In genomic region chr11:67865100-67865499, GRCm38 (mm10) we compare ENCODE assay signal across 17 mouse cellular contexts. TPM values are rescaled to one million over a fixed set of nuclear protein-coding genes. Genes with fewer than 3 reads are reported as not detected.
DNase-seq lines count a peak whose midpoint lies in the region; ATAC-seq and TF ChIP-seq lines count a peak whose summit lies in the region.
"Had no signal": no experiment of that assay in that cellular context is flagged by ENCODE, and none has a peak within 500 bp of the region (broad histone marks: within the 10 kb centered on the region; RNA-seq: fewer than 3 reads in every experiment).

No protein-coding gene starts in this region.

- H3K9ac ChIP-seq in hindbrain, postnatal 0 days (replicated peaks; ENCODE audit: low read length), result no peak overlapping the region
- H3K9ac ChIP-seq in hindbrain, embryonic 12.5 days, result no peak overlapping the region
- H3K9ac ChIP-seq in CH12.LX (ENCODE audit: insufficient read depth, low read depth), result no peak overlapping the region
- no peak overlapping the region for H3K9ac ChIP-seq in intestine, postnatal 0 days (ENCODE audit: low read depth, low read length)
- H3K9ac ChIP-seq: kidney, embryonic 15.5 days; limb, embryonic 12.5 days; liver, embryonic 15.5 days; midbrain, embryonic 12.5 days had no signal

- no peaks in the 10 kb centered on the region for H3K4me1 ChIP-seq in hindbrain, postnatal 0 days (ENCODE audit: insufficient read depth, low read length)
- peaks cover 8% of the 10 kb centered on the region for H3K4me1 ChIP-seq in hindbrain, embryonic 12.5 days
- peaks cover 0 to 3% of the 10 kb centered on the region in 2 experiments; a peak in 1 of 4 replicates for H3K4me1 ChIP-seq in CH12.LX (ENCODE audit: control insufficient read depth in 1 of 2, insufficient read depth in 2 of 2)
- peaks cover 14% of the 10 kb centered on the region; the same call in 1 of the 2 replicates for H3K4me1 ChIP-seq in intestine, postnatal 0 days (replicated peaks; ENCODE audit: control insufficient read depth, insufficient read depth, low read length)
- peaks cover 13% of the 10 kb centered on the region for H3K4me1 ChIP-seq in limb, embryonic 10.5 days
- H3K4me1 ChIP-seq: liver, embryonic 15.5 days had no signal

- dilution Hi-C loops in CH12.LX (cut with MboI; ENCODE audit: extremely low pct_ligation_motif_present, extremely low pct_unique_long_range_greater_than_20kb, low sequenced_read_pairs), result no loop called here

- WGBS in hindbrain, postnatal 0 days, result 71% methylated on average over 5 of the region's 5 CpGs
- 72% methylated on average over 5 of the region's 5 CpGs for WGBS in hindbrain, embryonic 12.5 days
- 59% methylated on average over 5 of the region's 5 CpGs for WGBS in intestine, postnatal 0 days
- 72% methylated on average over 5 of the region's 5 CpGs for WGBS in limb, embryonic 10.5 days

- no peaks in the 10 kb centered on the region for H3K9me3 ChIP-seq in hindbrain, postnatal 0 days (ENCODE audit: low read length)
- no peaks in the 10 kb centered on the region for H3K9me3 ChIP-seq in hindbrain, embryonic 12.5 days (replicated peaks)
- H3K9me3 ChIP-seq in CH12.LX (replicated peaks; ENCODE audit: low read length), result no peaks in the 10 kb centered on the region
- H3K9me3 ChIP-seq in intestine, postnatal 0 days (ENCODE audit: control insufficient read depth), result no peaks in the 10 kb centered on the region
- H3K9me3 ChIP-seq in limb, embryonic 10.5 days (replicated peaks), result no peaks in the 10 kb centered on the region
- H3K9me3 ChIP-seq: forebrain, embryonic 10.5 days; kidney, embryonic 15.5 days; limb, embryonic 12.5 days; liver, embryonic 15.5 days; midbrain, embryonic 12.5 days had no signal

- H3K27me3 ChIP-seq in hindbrain, postnatal 0 days (ENCODE audit: insufficient read depth, low read length), result no peaks in the 10 kb centered on the region
- H3K27me3 ChIP-seq in hindbrain, embryonic 12.5 days, result no peaks in the 10 kb centered on the region
- H3K27me3 ChIP-seq in CH12.LX (replicated peaks), result peaks cover 19% of the 10 kb centered on the region
- no peaks in the 10 kb centered on the region for H3K27me3 ChIP-seq in intestine, postnatal 0 days (replicated peaks; ENCODE audit: control insufficient read depth, insufficient read depth, low read length)
- no peaks in the 10 kb centered on the region for H3K27me3 ChIP-seq in limb, embryonic 10.5 days (ENCODE audit: low read depth, poor library complexity, severe bottlenecking)
- H3K27me3 ChIP-seq: kidney, embryonic 15.5 days; midbrain, embryonic 12.5 days had no signal

- no peak for TF ChIP-seq POLR2A in CH12.LX (IDR thresholded peaks at IDR 0.05; ENCODE audit: low read depth, low read length)

- TF ChIP-seq RAD21 in CH12.LX (IDR thresholded peaks at IDR 0.05; ENCODE audit: low read depth, low read length), result peak; percentile 41

- H3K79me2 ChIP-seq in CH12.LX (replicated peaks; ENCODE audit: control insufficient read depth, extremely low read depth, insufficient read depth, poor library complexity, severe bottlenecking), result no peaks in the 10 kb centered on the region

- no peak overlapping the region for H3K27ac ChIP-seq in hindbrain, postnatal 0 days
- H3K27ac ChIP-seq in hindbrain, embryonic 12.5 days, result no peak overlapping the region
- no peak overlapping the region for H3K27ac ChIP-seq in CH12.LX (ENCODE audit: insufficient read depth, low read depth)
- peak overlapping the region; percentile 54; the same call in 1 of the 2 replicates for H3K27ac ChIP-seq in intestine, postnatal 0 days (ENCODE audit: low read depth, low read length)
- no peak overlapping the region for H3K27ac ChIP-seq in limb, embryonic 10.5 days
- H3K27ac ChIP-seq: forebrain, embryonic 10.5 days; kidney, embryonic 15.5 days; layer of hippocampus, adult 2 months; left cerebral cortex, adult 2 months; limb, embryonic 12.5 days; liver, embryonic 15.5 days; macrophage; midbrain, embryonic 12.5 days had no signal

- in situ Hi-C loops in CH12.LX (cut with MboI; ENCODE audit: low pct_ligation_motif_present, low pct_unique_long_range_greater_than_20kb, low sequenced_read_pairs), result no loop called here

- no peak for TF ChIP-seq EP300 in CH12.LX (IDR thresholded peaks at IDR 0.05; ENCODE audit: low read length)

- no peak overlapping the region for H3K4me3 ChIP-seq in hindbrain, postnatal 0 days (ENCODE audit: low read length)
- no peak overlapping the region for H3K4me3 ChIP-seq in hindbrain, embryonic 12.5 days
- H3K4me3 ChIP-seq in CH12.LX (replicated peaks in 1 of 3; ENCODE audit: low read depth in 2 of 3, low read length in 2 of 3, poor library complexity in 1 of 3), result no peak overlapping the region
- no peak overlapping the region for H3K4me3 ChIP-seq in intestine, postnatal 0 days (ENCODE audit: low read depth, low read length)
- no peak overlapping the region for H3K4me3 ChIP-seq in limb, embryonic 10.5 days
- H3K4me3 ChIP-seq: forebrain, embryonic 10.5 days; kidney, embryonic 15.5 days; layer of hippocampus, adult 2 months; left cerebral cortex, adult 2 months; limb, embryonic 12.5 days; liver, embryonic 15.5 days; midbrain, embryonic 12.5 days had no signal

- peak; percentile 25 for DNase-seq in hindbrain, postnatal 0 days (ENCODE audit: low spot score)
- DNase-seq in CH12.LX (ENCODE audit: extremely low read depth), result peak; percentile 21
- DNase-seq in NIH3T3 (ENCODE audit: low read depth), result peak; percentile 13
- DNase-seq in right cerebral cortex, adult 18-20 months, result no peak
- DNase-seq in limb, embryonic 10.5 days (ENCODE audit: low spot score), result no peak
- DNase-seq: adrenal gland, postnatal 14 days; heart, postnatal 10 days had no signal

- TF ChIP-seq CTCF in hindbrain, postnatal 0 days (IDR thresholded peaks at IDR 0.05; ENCODE audit: low read depth), result peak; percentile 30
- TF ChIP-seq CTCF in CH12.LX (conservative IDR thresholded peaks at IDR 0.05 in 1 of 2, IDR thresholded peaks at IDR 0.05 in 1 of 2; ENCODE audit: low read depth in 2 of 2, low read length in 2 of 2), result peak in 1 of 2 experiments; percentile 61; a peak in 2 of 4 replicates
- peak; percentile 74 for TF ChIP-seq CTCF in intestine, postnatal 0 days (IDR thresholded peaks at IDR 0.05; ENCODE audit: low read depth)

- no peaks in the 10 kb centered on the region for H3K36me3 ChIP-seq in hindbrain, postnatal 0 days (ENCODE audit: insufficient read depth, low read length)
- no peaks in the 10 kb centered on the region for H3K36me3 ChIP-seq in hindbrain, embryonic 12.5 days
- H3K36me3 ChIP-seq in CH12.LX (replicated peaks in 1 of 2; ENCODE audit: control insufficient read depth in 1 of 2, insufficient read depth in 1 of 2, low read length in 1 of 2), result no peaks in the 10 kb centered on the region
- H3K36me3 ChIP-seq in intestine, postnatal 0 days (ENCODE audit: control insufficient read depth, insufficient read depth), result no peaks in the 10 kb centered on the region
- no peaks in the 10 kb centered on the region for H3K36me3 ChIP-seq in limb, embryonic 10.5 days
- H3K36me3 ChIP-seq: forebrain, embryonic 10.5 days; kidney, embryonic 15.5 days; limb, embryonic 12.5 days; liver, embryonic 15.5 days; midbrain, embryonic 12.5 days had no signal

- H3K4me2 ChIP-seq in hindbrain, postnatal 0 days (ENCODE audit: low read depth, low read length), result no peak overlapping the region
- no peak overlapping the region for H3K4me2 ChIP-seq in hindbrain, embryonic 12.5 days (replicated peaks)
- no peak overlapping the region for H3K4me2 ChIP-seq in CH12.LX (ENCODE audit: insufficient read depth, low read depth, poor library complexity, severe bottlenecking)
- peak overlapping the region; percentile 18; the same call in 1 of the 2 replicates for H3K4me2 ChIP-seq in intestine, postnatal 0 days (replicated peaks; ENCODE audit: low read depth)
- H3K4me2 ChIP-seq: kidney, embryonic 15.5 days; limb, embryonic 12.5 days; liver, embryonic 15.5 days; midbrain, embryonic 12.5 days had no signal

- no peak for ATAC-seq in hindbrain, postnatal 0 days
- no peak for ATAC-seq in hindbrain, embryonic 12.5 days (ENCODE audit: low FRiP score)
- peak; percentile 60 for ATAC-seq in intestine, postnatal 0 days

TF ChIP-seq in CH12.LX, 34 proteins besides CTCF, POLR2A, EP300 and RAD21:
- TF ChIP-seq MYC (IDR thresholded peaks at IDR 0.05; ENCODE audit: low read depth, low read length) (no peak), SMC3 (IDR thresholded peaks at IDR 0.05; ENCODE audit: low read depth, low read length) (peak; percentile 32)

RNA-seq across cellular contexts. Expression of gene Usp43, which starts 56.9 kb away (rescaled TPM):
- total RNA-seq in hindbrain, postnatal 0 days (2014; rRNA removed), result 0.94 and 1.6 TPM in 2 replicates
- 0.37 and 0.68 TPM in 2 replicates for polyA plus RNA-seq in hindbrain, postnatal 0 days (2015; fragmentation: Nextera tagmentation; extraction: Ambion mirVana)
- polyA plus RNA-seq in hindbrain, embryonic 12.5 days (2016; fragmentation: Nextera tagmentation; extraction: Ambion mirVana), result 0.80 and 0.86 TPM in 2 replicates
- total RNA-seq in CH12.LX (2012; rRNA removed) (not detected in 2 replicates), CH12.LX (2014; rRNA removed) (not detected in 2 replicates)
- polyA plus RNA-seq in CH12.LX (2012; ENCODE audit: insufficient read length, low read depth), result not detected in 2 replicates
- polyA plus RNA-seq in intestine, postnatal 0 days (2015; fragmentation: Nextera tagmentation; extraction: Ambion mirVana), result 4.0 TPM in 2 replicates
- polyA plus RNA-seq in limb, embryonic 10.5 days (2016; fragmentation: Nextera tagmentation; extraction: Ambion mirVana), result 0.46 and 1.1 TPM in 2 replicates
- polyA plus RNA-seq: liver, embryonic 15.5 days; macrophage had no signal

Comparison
In these comparisons a context has a peak if more than half of its experiments do, and no peak if none do; other contexts are left out.
1. DNase-seq: peak in hindbrain, postnatal 0 days (single experiment), CH12.LX (single experiment) and NIH3T3 (single experiment); none in right cerebral cortex, adult 18-20 months (single experiment) and limb, embryonic 10.5 days (single experiment).